Mouse (Mus musculus): ENCODE measurements around the gene Akain1. TPM values are rescaled to one million over a fixed set of nuclear protein-coding genes. Genes with fewer than 3 reads are reported as not detected.
A peak's percentile ranks its signal among the peaks of the same experiment; 100 is the strongest.

Akain1 gene
- polyA plus RNA-seq, 1 experiment from 2014 or later = not detected

DNA sequence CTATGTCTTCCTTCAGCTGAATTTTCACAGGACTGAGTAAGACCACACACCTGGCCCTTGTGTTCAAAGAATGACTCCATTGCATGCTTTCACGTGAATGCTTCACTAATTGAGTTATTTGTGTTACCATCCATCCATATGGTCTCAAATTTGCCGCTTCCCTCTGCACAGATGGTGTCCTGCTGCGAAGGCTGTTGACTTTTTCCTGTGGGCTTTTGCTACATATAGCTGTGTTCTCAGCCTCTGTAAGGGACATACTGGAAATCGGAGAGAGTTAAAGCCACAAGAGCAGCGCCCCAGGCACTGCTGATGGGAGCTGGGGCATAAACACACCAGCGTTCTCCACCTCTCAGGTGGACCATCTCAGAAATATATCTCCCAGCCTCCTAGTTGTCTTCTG lies 53.2 kb downstream of the Akain1 start:
- Histone ChIP-seq H3K9ac (ENCODE audit: low read depth, low read length) (no peak overlapping the region), H3K27ac (replicated peaks; ENCODE audit: low read depth, low read length) (no peak overlapping the region), H3K4me2 (ENCODE audit: low read depth, low read length) (no peak overlapping the region), H3K4me1 (ENCODE audit: control insufficient read depth, insufficient read depth, low read length) (no peaks in the 10 kb centered on the region), H3K27me3 (replicated peaks; ENCODE audit: control insufficient read depth, insufficient read depth, low read length) (no peaks in the 10 kb centered on the region), H3K9me3 (ENCODE audit: control insufficient read depth, low read length) (no peaks in the 10 kb centered on the region), H3K36me3 (ENCODE audit: control insufficient read depth, insufficient read depth, low read length) (no peaks in the 10 kb centered on the region), H3K4me3 (ENCODE audit: low read depth, low read length) (no peak overlapping the region)
- 57% methylated on average over 6 of the region's 6 CpGs for WGBS
- DNase-seq (ENCODE audit: low spot score) (peak; percentile 10), ATAC-seq (ENCODE audit: low read depth) (no peak)

GRCm38 (mm10) chr17:69495531-69495930 lies 56.4 kb downstream of the Akain1 start:
- 37% methylated on average over 2 of the region's 2 CpGs for WGBS

GRCm38 (mm10) chr17:69496125-69496524 lies 57.0 kb downstream of the Akain1 start:
- no peak overlapping the region for H3K9ac ChIP-seq (ENCODE audit: low read depth, low read length)
- no peaks in the 10 kb centered on the region for H3K27me3 ChIP-seq (replicated peaks; ENCODE audit: control insufficient read depth, insufficient read depth, low read length)
- ATAC-seq (ENCODE audit: low read depth) (no peak), DNase-seq (ENCODE audit: low spot score) (no peak)
- no peaks in the 10 kb centered on the region for H3K4me1 ChIP-seq (ENCODE audit: control insufficient read depth, insufficient read depth, low read length)
- H3K27ac ChIP-seq (replicated peaks; ENCODE audit: low read depth, low read length) = no peak overlapping the region
- H3K9me3 ChIP-seq (ENCODE audit: control insufficient read depth, low read length) = no peaks in the 10 kb centered on the region
- no peaks in the 10 kb centered on the region for H3K36me3 ChIP-seq (ENCODE audit: control insufficient read depth, insufficient read depth, low read length)
- H3K4me2 ChIP-seq (ENCODE audit: low read depth, low read length) = no peak overlapping the region
- no peak overlapping the region for H3K4me3 ChIP-seq (ENCODE audit: low read depth, low read length)
- 78% methylated on average over 3 of the region's 3 CpGs for WGBS

More at GRCm38 (mm10) chr17:69495531-69495930, 56.4 kb downstream of the Akain1 start:
- no peak overlapping the region for H3K9ac ChIP-seq (ENCODE audit: low read depth, low read length)
- H3K9me3 ChIP-seq (ENCODE audit: control insufficient read depth, low read length) = no peaks in the 10 kb centered on the region
- no peak overlapping the region for H3K27ac ChIP-seq (replicated peaks; ENCODE audit: low read depth, low read length)
- no peak overlapping the region for H3K4me3 ChIP-seq (ENCODE audit: low read depth, low read length)
- no peak overlapping the region for H3K4me2 ChIP-seq (ENCODE audit: low read depth, low read length)
- DNase-seq (ENCODE audit: low spot score) (no peak), ATAC-seq (ENCODE audit: low read depth) (no peak)
- H3K4me1 ChIP-seq (ENCODE audit: control insufficient read depth, insufficient read depth, low read length) = no peaks in the 10 kb centered on the region
- H3K27me3 ChIP-seq (replicated peaks; ENCODE audit: control insufficient read depth, insufficient read depth, low read length) = no peaks in the 10 kb centered on the region
- no peaks in the 10 kb centered on the region for H3K36me3 ChIP-seq (ENCODE audit: control insufficient read depth, insufficient read depth, low read length)

DNA sequence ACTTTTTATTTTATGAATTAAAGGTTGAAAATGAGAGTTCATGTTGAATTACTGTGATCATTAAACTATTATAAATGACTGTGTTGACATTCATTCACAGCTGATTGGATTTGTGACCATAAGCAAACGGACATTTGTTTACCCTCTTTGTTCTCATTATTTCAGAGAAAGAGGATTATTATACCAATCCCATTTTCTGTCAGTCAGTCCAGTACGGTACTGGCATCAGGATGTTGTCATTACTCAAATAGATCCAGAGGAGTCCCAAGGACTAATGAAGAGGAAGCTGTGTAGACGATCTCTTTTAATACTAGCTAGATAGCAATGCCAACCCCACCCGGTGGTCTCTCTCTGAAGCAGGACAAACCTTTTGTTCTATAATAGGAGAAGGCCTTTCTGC lies 58.2 kb downstream of the Akain1 start:
- DNase-seq (ENCODE audit: low spot score) (peak; percentile 37), ATAC-seq (ENCODE audit: low read depth) (peak; percentile 70; the same call in 1 of the 2 replicates)
- Histone ChIP-seq H3K4me3 (ENCODE audit: low read depth, low read length) (no peak overlapping the region), H3K4me2 (ENCODE audit: low read depth, low read length) (no peak overlapping the region), H3K4me1 (ENCODE audit: control insufficient read depth, insufficient read depth, low read length) (no peaks in the 10 kb centered on the region), H3K27me3 (replicated peaks; ENCODE audit: control insufficient read depth, insufficient read depth, low read length) (no peaks in the 10 kb centered on the region), H3K9me3 (ENCODE audit: control insufficient read depth, low read length) (no peaks in the 10 kb centered on the region), H3K27ac (replicated peaks; ENCODE audit: low read depth, low read length) (no peak overlapping the region), H3K9ac (ENCODE audit: low read depth, low read length) (no peak overlapping the region), H3K36me3 (ENCODE audit: control insufficient read depth, insufficient read depth, low read length) (no peaks in the 10 kb centered on the region)
- WGBS = 79% methylated on average over 4 of the region's 4 CpGs

- Histone ChIP-seq H3K27ac (replicated peaks; ENCODE audit: low read depth, low read length) (no peak overlapping the region), H3K27me3 (replicated peaks; ENCODE audit: control insufficient read depth, insufficient read depth, low read length) (no peaks in the 10 kb centered on the region), H3K4me2 (ENCODE audit: low read depth, low read length) (no peak overlapping the region), H3K36me3 (ENCODE audit: control insufficient read depth, insufficient read depth, low read length) (no peaks in the 10 kb centered on the region), H3K4me1 (ENCODE audit: control insufficient read depth, insufficient read depth, low read length) (no peaks in the 10 kb centered on the region), H3K9me3 (ENCODE audit: control insufficient read depth, low read length) (no peaks in the 10 kb centered on the region), H3K9ac (ENCODE audit: low read depth, low read length) (no peak overlapping the region), H3K4me3 (ENCODE audit: low read depth, low read length) (no peak overlapping the region)
- WGBS = 41% methylated on average over 2 of the region's 2 CpGs
- DNase-seq (ENCODE audit: low spot score) = no peak
- ATAC-seq (ENCODE audit: low read depth) = no peak
Observed at GRCm38 (mm10) chr17:69498913-69499312, 59.8 kb downstream of the Akain1 start.

GRCm38 (mm10) chr17:69499441-69499840 lies 60.3 kb downstream of the Akain1 start:
- Histone ChIP-seq H3K9ac (ENCODE audit: low read depth, low read length) (no peak overlapping the region), H3K4me3 (ENCODE audit: low read depth, low read length) (no peak overlapping the region), H3K36me3 (ENCODE audit: control insufficient read depth, insufficient read depth, low read length) (no peaks in the 10 kb centered on the region), H3K9me3 (ENCODE audit: control insufficient read depth, low read length) (no peaks in the 10 kb centered on the region), H3K4me2 (ENCODE audit: low read depth, low read length) (no peak overlapping the region), H3K27ac (replicated peaks; ENCODE audit: low read depth, low read length) (no peak overlapping the region), H3K27me3 (replicated peaks; ENCODE audit: control insufficient read depth, insufficient read depth, low read length) (no peaks in the 10 kb centered on the region), H3K4me1 (ENCODE audit: control insufficient read depth, insufficient read depth, low read length) (no peaks in the 10 kb centered on the region)
- WGBS = 13% methylated on average over 6 of the region's 6 CpGs
- ATAC-seq (ENCODE audit: low read depth) = peak; percentile 30; the same call in 1 of the 2 replicates
- peak; percentile 44 for DNase-seq (ENCODE audit: low spot score)

DNA sequence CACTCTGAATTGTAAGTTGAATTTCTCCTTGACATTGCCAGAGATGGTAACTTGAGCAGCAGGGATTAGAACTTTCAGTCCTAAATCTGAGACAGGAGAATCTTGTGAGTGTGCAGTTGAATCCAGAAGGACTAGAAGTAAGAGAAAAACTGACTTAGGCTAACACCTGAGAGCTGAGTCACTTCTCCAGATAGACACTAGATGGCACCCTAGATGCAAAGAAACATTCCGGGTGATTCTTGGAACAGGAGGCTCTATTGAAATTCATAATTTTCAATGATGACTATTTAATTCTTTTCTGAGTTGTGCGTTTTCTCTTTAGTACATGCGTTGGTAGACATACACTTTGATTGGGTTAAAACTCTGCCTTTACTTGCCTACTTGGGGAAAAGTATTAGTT lies 66.9 kb downstream of the Akain1 start:
- H3K9me3 ChIP-seq (ENCODE audit: control insufficient read depth, low read length) = no peaks in the 10 kb centered on the region
- no peaks in the 10 kb centered on the region for H3K36me3 ChIP-seq (ENCODE audit: control insufficient read depth, insufficient read depth, low read length)
- no peak overlapping the region for H3K4me2 ChIP-seq (ENCODE audit: low read depth, low read length)
- H3K4me3 ChIP-seq (ENCODE audit: low read depth, low read length) = no peak overlapping the region
- H3K9ac ChIP-seq (ENCODE audit: low read depth, low read length) = no peak overlapping the region
- WGBS = 37% methylated on average over 3 of the region's 3 CpGs
- peak; percentile 14 for DNase-seq (ENCODE audit: low spot score)
- no peaks in the 10 kb centered on the region for H3K4me1 ChIP-seq (ENCODE audit: control insufficient read depth, insufficient read depth, low read length)
- no peaks in the 10 kb centered on the region for H3K27me3 ChIP-seq (replicated peaks; ENCODE audit: control insufficient read depth, insufficient read depth, low read length)
- ATAC-seq (ENCODE audit: low read depth) = no peak
- no peak overlapping the region for H3K27ac ChIP-seq (replicated peaks; ENCODE audit: low read depth, low read length)

DNA sequence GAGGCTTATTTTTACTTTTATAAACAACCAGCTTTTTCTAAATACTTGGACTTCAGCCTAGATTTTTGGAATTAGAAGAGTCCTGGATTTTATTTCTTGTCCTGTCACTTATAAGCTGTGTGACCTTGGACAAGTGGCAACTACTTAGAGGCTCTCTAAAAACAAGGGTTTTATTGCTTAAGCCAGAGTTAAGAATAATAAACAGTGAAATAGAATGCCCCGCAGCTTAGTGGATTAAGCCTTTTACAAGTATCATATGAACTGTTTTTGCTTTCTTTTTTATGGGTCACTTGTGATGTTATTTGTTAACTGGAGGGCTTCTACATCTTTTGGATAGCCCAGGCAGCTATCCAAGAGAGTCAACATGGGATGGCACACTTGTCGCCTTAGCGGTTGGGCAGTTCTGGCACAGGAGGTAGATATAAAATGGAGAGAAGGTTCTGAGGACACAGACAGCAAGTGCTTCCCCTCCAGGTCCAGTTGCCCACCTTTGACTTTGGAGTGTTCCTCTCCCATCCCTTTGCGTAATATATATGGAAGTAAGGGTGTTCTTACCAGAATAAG lies 77.3 kb downstream of the Akain1 start:
- H3K9me3 ChIP-seq (ENCODE audit: control insufficient read depth, low read length) = no peaks in the 10 kb centered on the region
- no peaks in the 10 kb centered on the region for H3K4me1 ChIP-seq (ENCODE audit: control insufficient read depth, insufficient read depth, low read length)
- no peak overlapping the region for H3K4me3 ChIP-seq (ENCODE audit: low read depth, low read length)
- no peaks in the 10 kb centered on the region for H3K36me3 ChIP-seq (ENCODE audit: control insufficient read depth, insufficient read depth, low read length)
- ATAC-seq (ENCODE audit: low read depth) = no peak
- H3K9ac ChIP-seq (ENCODE audit: low read depth, low read length) = no peak overlapping the region
- no peak overlapping the region for H3K27ac ChIP-seq (replicated peaks; ENCODE audit: low read depth, low read length)
- H3K4me2 ChIP-seq (ENCODE audit: low read depth, low read length) = no peak overlapping the region
- 65% methylated on average over 4 of the region's 4 CpGs for WGBS
- no peaks in the 10 kb centered on the region for H3K27me3 ChIP-seq (replicated peaks; ENCODE audit: control insufficient read depth, insufficient read depth, low read length)
- peak; percentile 9 for DNase-seq (ENCODE audit: low spot score)

DNA sequence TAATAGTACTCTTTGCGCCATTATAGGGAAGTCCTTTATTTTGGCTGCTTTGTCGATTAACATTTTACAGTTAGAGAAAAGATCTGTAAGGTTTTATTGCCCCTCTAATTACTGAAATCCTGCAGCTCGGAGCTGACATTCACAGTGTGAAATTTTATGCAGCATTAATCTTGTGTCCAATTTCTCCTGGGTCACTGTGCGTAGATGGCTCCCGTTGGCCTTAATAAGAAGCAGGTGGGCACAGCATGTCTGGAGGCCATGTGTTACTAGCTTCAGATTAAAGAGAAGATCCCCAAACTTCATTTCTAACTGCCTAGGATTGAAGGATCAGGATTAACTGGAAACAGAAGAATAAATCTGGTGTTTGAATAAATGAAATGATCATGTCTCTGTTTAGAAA lies 92.3 kb downstream of the Akain1 start:
- H3K9ac ChIP-seq (ENCODE audit: low read depth, low read length) = no peak overlapping the region
- no peaks in the 10 kb centered on the region for H3K4me1 ChIP-seq (ENCODE audit: control insufficient read depth, insufficient read depth, low read length)
- DNase-seq (ENCODE audit: low spot score) (peak; percentile 17), ATAC-seq (ENCODE audit: low read depth) (no peak)
- H3K9me3 ChIP-seq (ENCODE audit: control insufficient read depth, low read length) = no peaks in the 10 kb centered on the region
- no peaks in the 10 kb centered on the region for H3K36me3 ChIP-seq (ENCODE audit: control insufficient read depth, insufficient read depth, low read length)
- H3K27ac ChIP-seq (replicated peaks; ENCODE audit: low read depth, low read length) = no peak overlapping the region
- no peaks in the 10 kb centered on the region for H3K27me3 ChIP-seq (replicated peaks; ENCODE audit: control insufficient read depth, insufficient read depth, low read length)
- no peak overlapping the region for H3K4me3 ChIP-seq (ENCODE audit: low read depth, low read length)
- no peak overlapping the region for H3K4me2 ChIP-seq (ENCODE audit: low read depth, low read length)
- 44% methylated on average over 5 of the region's 5 CpGs for WGBS
